26 mouse cellular contexts compared by ENCODE assay signal in the genomic region with DNA sequence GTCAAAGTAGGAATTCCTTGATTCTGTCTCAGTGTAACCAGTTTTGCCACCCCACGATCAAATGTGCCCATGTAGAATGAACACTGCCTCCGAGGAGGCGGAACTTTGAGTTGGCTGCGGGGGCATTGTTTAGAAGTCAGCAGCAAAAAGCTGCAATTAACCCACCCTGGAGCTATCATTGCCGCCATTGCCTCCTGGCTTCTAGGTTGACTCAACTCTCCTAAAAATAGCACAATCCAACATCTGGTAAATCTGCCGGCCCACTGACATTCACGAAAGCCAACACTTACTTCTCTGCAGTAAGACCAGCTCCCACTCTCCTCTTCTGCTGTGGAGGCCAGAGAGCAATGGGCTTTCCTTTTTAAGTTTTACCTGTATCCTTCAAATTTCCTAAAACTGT. TPM values are rescaled to one million over a fixed set of nuclear protein-coding genes. Genes with fewer than 3 reads are reported as not detected.
A peak's percentile ranks its signal among the peaks of the same experiment; 100 is the strongest.
DNase-seq lines count a peak whose midpoint lies in the region; ATAC-seq lines count a peak whose summit lies in the region.
"Had no signal": no experiment of that assay in that cellular context is flagged by ENCODE, and none has a peak within 500 bp of the region (broad histone marks: within the 10 kb centered on the region; RNA-seq: fewer than 3 reads in every experiment).

No protein-coding gene starts in this region.

- no peaks in the 10 kb centered on the region for H3K9me3 ChIP-seq in heart, embryonic 13.5 days
- H3K9me3 ChIP-seq in midbrain, embryonic 11.5 days (ENCODE audit: control insufficient read depth, low read length), result no peaks in the 10 kb centered on the region
- no peaks in the 10 kb centered on the region for H3K9me3 ChIP-seq in midbrain, embryonic 10.5 days (replicated peaks)
- H3K9me3 ChIP-seq: forebrain, embryonic 10.5 days; forebrain, embryonic 13.5 days; G1E; hindbrain, embryonic 10.5 days; hindbrain, embryonic 13.5 days; intestine, embryonic 15.5 days had no signal

- no peaks in the 10 kb centered on the region for H3K27me3 ChIP-seq in heart, embryonic 13.5 days (replicated peaks)
- H3K27me3 ChIP-seq in midbrain, embryonic 11.5 days (ENCODE audit: control insufficient read depth, insufficient read depth, low read length), result no peaks in the 10 kb centered on the region
- H3K27me3 ChIP-seq in midbrain, embryonic 10.5 days (ENCODE audit: low read depth, poor library complexity, severe bottlenecking), result no peaks in the 10 kb centered on the region
- H3K27me3 ChIP-seq: forebrain, embryonic 13.5 days; hindbrain, embryonic 13.5 days; intestine, embryonic 15.5 days had no signal

- H3K9ac ChIP-seq in heart, embryonic 13.5 days, result no peak overlapping the region
- no peak overlapping the region for H3K9ac ChIP-seq in midbrain, embryonic 11.5 days (ENCODE audit: low read length)
- H3K9ac ChIP-seq: forebrain, embryonic 13.5 days; hindbrain, embryonic 13.5 days; intestine, embryonic 15.5 days had no signal

- no peak overlapping the region; the same call in 1 of the 2 replicates for H3K4me2 ChIP-seq in heart, embryonic 13.5 days
- no peak overlapping the region for H3K4me2 ChIP-seq in midbrain, embryonic 11.5 days
- H3K4me2 ChIP-seq: forebrain, embryonic 13.5 days; hindbrain, embryonic 13.5 days; intestine, embryonic 15.5 days had no signal

- WGBS in heart, embryonic 13.5 days, result 51% methylated on average over 7 of the region's 7 CpGs
- WGBS in midbrain, embryonic 11.5 days, result 82% methylated on average over 7 of the region's 7 CpGs
- WGBS in midbrain, embryonic 10.5 days, result 87% methylated on average over 7 of the region's 7 CpGs

- DNase-seq in heart, postnatal 10 days, result no peak
- peak; percentile 23 for DNase-seq in midbrain, embryonic 11.5 days (ENCODE audit: low spot score, missing footprints)
- no peak for DNase-seq in midbrain, embryonic 10.5 days (ENCODE audit: low spot score)
- DNase-seq in brain, adult 2 months (ENCODE audit: low read depth, low spot score), result peak; percentile 88
- peak; percentile 60 for DNase-seq in telencephalon, adult 2 months (ENCODE audit: low read depth, low spot score)
- DNase-seq: adrenal gland, adult 8-10 months; adrenal gland, postnatal 25 days; B cell, adult 2 months; cerebellum, adult 18-20 months; cerebellum, adult 9-10 months; cerebellum, postnatal 14 days; gastrocnemius, postnatal 10 days; gastrocnemius, postnatal 36 days; heart, adult 2 months had no signal

- no peak for ATAC-seq in heart, embryonic 13.5 days (ENCODE audit: extremely low read depth, insufficient number of reproducible peaks, low FRiP score, low TSS enrichment)
- ATAC-seq in midbrain, embryonic 11.5 days (ENCODE audit: low FRiP score), result no peak
- ATAC-seq in megakaryocyte-erythroid progenitor cell, adult 5-6 weeks (replicated peaks; ENCODE audit: low FRiP score, low TSS enrichment, poor library complexity, severe bottlenecking), result no peak
- ATAC-seq: activated CD4-positive, CD25-positive, alpha-beta regulatory T cell, adult 4 months; forebrain, embryonic 13.5 days; forebrain, embryonic 16.5 days; hindbrain, embryonic 16.5 days; intestine, embryonic 15.5 days had no signal

- H3K27ac ChIP-seq in heart, embryonic 13.5 days (replicated peaks), result 0 out of 2 replicates have a peak overlapping the region, but pooled peaks have one; percentile 20
- no peak overlapping the region for H3K27ac ChIP-seq in midbrain, embryonic 11.5 days (ENCODE audit: low read depth, low read length)
- no peak overlapping the region for H3K27ac ChIP-seq in midbrain, embryonic 10.5 days (replicated peaks)
- H3K27ac ChIP-seq: forebrain, embryonic 10.5 days; forebrain, embryonic 13.5 days; heart, adult 2 months; hindbrain, embryonic 10.5 days; hindbrain, embryonic 13.5 days; intestine, embryonic 15.5 days had no signal

- no peaks in the 10 kb centered on the region for H3K36me3 ChIP-seq in heart, embryonic 13.5 days
- H3K36me3 ChIP-seq in midbrain, embryonic 11.5 days (ENCODE audit: control insufficient read depth, insufficient read depth, low read length), result no peaks in the 10 kb centered on the region
- H3K36me3 ChIP-seq in midbrain, embryonic 10.5 days, result no peaks in the 10 kb centered on the region
- H3K36me3 ChIP-seq: forebrain, embryonic 10.5 days; G1E; hindbrain, embryonic 10.5 days; hindbrain, embryonic 13.5 days; intestine, embryonic 15.5 days had no signal

- intact Hi-C loops in heart, postnatal 10 days (cut with DNase I), result no loop called here

- peaks cover 26% of the 10 kb centered on the region for H3K4me1 ChIP-seq in heart, embryonic 13.5 days
- no peaks in the 10 kb centered on the region for H3K4me1 ChIP-seq in midbrain, embryonic 11.5 days (ENCODE audit: control insufficient read depth, insufficient read depth, low read length)
- no peaks in the 10 kb centered on the region for H3K4me1 ChIP-seq in midbrain, embryonic 10.5 days
- H3K4me1 ChIP-seq: forebrain, embryonic 10.5 days; forebrain, embryonic 13.5 days; hindbrain, embryonic 13.5 days; intestine, embryonic 15.5 days had no signal

- H3K4me3 ChIP-seq in heart, embryonic 13.5 days, result no peak overlapping the region
- no peak overlapping the region for H3K4me3 ChIP-seq in midbrain, embryonic 11.5 days (ENCODE audit: low read depth, low read length)
- no peak overlapping the region for H3K4me3 ChIP-seq in midbrain, embryonic 10.5 days
- H3K4me3 ChIP-seq: forebrain, embryonic 10.5 days; forebrain, embryonic 13.5 days; heart, adult 2 months; hindbrain, embryonic 10.5 days; hindbrain, embryonic 13.5 days; intestine, embryonic 15.5 days had no signal

RNA-seq across cellular contexts. Expression of gene Gprc5b, which starts 35.8 kb away (rescaled TPM):
- 3.5 and 4.2 TPM in 2 replicates for polyA plus RNA-seq in heart, embryonic 13.5 days (2015; fragmentation: Nextera tagmentation; extraction: Ambion mirVana)
- total RNA-seq in heart, postnatal 10 days (2021), result 10 to 100 TPM; 20.7 to 22.4 TPM
- polyA plus RNA-seq in midbrain, embryonic 11.5 days (2014; fragmentation: Nextera tagmentation; extraction: Ambion mirVana), result 20.0 and 20.1 TPM in 2 replicates
- 10.1 and 13.6 TPM in 2 replicates for polyA plus RNA-seq in midbrain, embryonic 10.5 days (2016; fragmentation: Nextera tagmentation; extraction: Ambion mirVana)
- 0.99 and 1.2 TPM in 2 replicates for total RNA-seq in megakaryocyte-erythroid progenitor cell, adult 5-6 weeks (2014; fragmentation: Nextera tagmentation)
- 0.23 and 4.2 TPM in 2 replicates for total RNA-seq in megakaryocyte-erythroid progenitor cell, adult 5-6 weeks (2017)
- total RNA-seq: granulocyte monocyte progenitor cell, adult 5-6 weeks had no signal
- polyA plus RNA-seq: G1E had no signal

Comparison
In these comparisons a context has a peak if more than half of its experiments do, and no peak if none do; other contexts are left out.
1. DNase-seq: peak in midbrain, embryonic 11.5 days (single experiment), brain, adult 2 months (single experiment) and telencephalon, adult 2 months (single experiment); none in heart, postnatal 10 days (0 of 2) and midbrain, embryonic 10.5 days (single experiment).